Mouse (Mus musculus) neural tube, embryonic 11.5 days (tissue): Measurements from ENCODE around the gene Hoxa13. TPM values are rescaled to one million over a fixed set of nuclear protein-coding genes. Genes with fewer than 3 reads are reported as not detected.

Experiments used
- ATAC-seq: fragments of 200-750 bp; cut with Nextera tagmentation; 2 replicates; pipeline ENCODE4 v1.8.0; 2017; ENCODE audit warnings: moderate number of reproducible peaks, mild to moderate bottlenecking, moderate TSS enrichment, moderate library complexity; ENCODE audit not compliant: insufficient read depth, low FRiP score, low TSS enrichment
- DNase-seq: peaks from one replicate; pipeline ENCODE4 v3.0.0-alpha.2; 2015; ENCODE audit warnings: low spot score
- H3K27ac ChIP-seq: fragments of 300-500 bp; sonication (generic); 2 replicates; pipeline ENCODE4 v1.5.1; 2014; ENCODE audit warnings: low read depth, mild to moderate bottlenecking, low read length
- H3K27me3 ChIP-seq: fragments of 300-500 bp; sonication (generic); 2 replicates; pipeline ENCODE4 v1.6.1; 2014; ENCODE audit warnings: mild to moderate bottlenecking, low read length, mixed read lengths; ENCODE audit not compliant: control insufficient read depth, insufficient read depth
- H3K36me3 ChIP-seq: fragments of 300-500 bp; sonication (generic); 2 replicates; pipeline ENCODE4 v1.6.1; 2014; ENCODE audit warnings: mild to moderate bottlenecking, low read length, moderate library complexity, mixed read lengths; ENCODE audit not compliant: control insufficient read depth, insufficient read depth
- H3K4me1 ChIP-seq: fragments of 300-500 bp; sonication (generic); 2 replicates; pipeline ENCODE4 v1.6.1; 2014; ENCODE audit warnings: low read length, mixed read lengths; ENCODE audit not compliant: control insufficient read depth, insufficient read depth
- H3K4me2 ChIP-seq: fragments of 300-500 bp; sonication (generic); 2 replicates; pipeline ENCODE4 v1.6.1; 2014; ENCODE audit warnings: low read depth, mild to moderate bottlenecking, moderate library complexity
- H3K4me3 ChIP-seq: fragments of 300-500 bp; sonication (generic); 2 replicates; pipeline ENCODE4 v1.5.1; 2014; ENCODE audit warnings: low read depth, low read length
- H3K9ac ChIP-seq: fragments of 300-500 bp; sonication (generic); 2 replicates; pipeline ENCODE4 v1.6.1; 2014; ENCODE audit warnings: mild to moderate bottlenecking, low read length
- H3K9me3 ChIP-seq: fragments of 300-500 bp; sonication (generic); 2 replicates; pipeline ENCODE4 v1.6.1; 2016; ENCODE audit warnings: low read length; ENCODE audit not compliant: control insufficient read depth
- WGBS: fragments of 180-500 bp; shearing (Covaris S2); extraction: QIAGEN DNeasy Blood & Tissue Kit; methylation state at CpG from one replicate; pipeline ENCODE4 v1.1.7; 2014; 5-methylcytosine and 5-hydroxymethylcytosine counted together
- polyA plus RNA-seq: library from polyadenylated mRNA; unstranded; fragments of >200 nt; fragmentation: Nextera tagmentation; extraction: Ambion mirVana; gene quantifications from 2 replicates; pipeline ENCODE4 v1.2.1, GENCODE M21; 2014

Hoxa13 gene
- polyA plus RNA-seq, 1 experiment from 2014 or later = 0.11 TPM

DNA sequence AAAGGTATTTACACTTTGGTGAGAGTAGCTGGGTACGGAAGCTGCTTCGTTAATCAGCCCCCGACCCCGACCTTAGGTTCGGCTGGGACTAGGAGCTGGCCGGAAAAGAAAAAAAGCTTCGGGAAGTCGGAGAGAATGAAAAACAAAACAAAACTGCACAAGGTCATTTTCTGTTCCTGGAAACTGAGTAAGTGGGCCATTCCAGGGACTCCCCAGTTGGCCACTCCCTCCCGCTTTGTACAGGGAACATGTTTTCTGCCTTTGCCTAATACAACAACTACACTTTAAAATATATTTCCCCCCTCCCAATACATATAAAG, 5.9 kb upstream of the Hoxa13 start:
- Histone ChIP-seq H3K9ac (no peak overlapping the region), H3K4me2 (no peak overlapping the region), H3K9me3 (no peaks in the 10 kb centered on the region), H3K27me3 (peaks cover 97% of the 10 kb centered on the region), H3K27ac (no peak overlapping the region), H3K4me3 (no peak overlapping the region), H3K4me1 (no peaks in the 10 kb centered on the region), H3K36me3 (no peaks in the 10 kb centered on the region)
- under 1% methylated on average over 9 of the region's 9 CpGs for WGBS
- ATAC-seq (no peak), DNase-seq (no peak)

DNA sequence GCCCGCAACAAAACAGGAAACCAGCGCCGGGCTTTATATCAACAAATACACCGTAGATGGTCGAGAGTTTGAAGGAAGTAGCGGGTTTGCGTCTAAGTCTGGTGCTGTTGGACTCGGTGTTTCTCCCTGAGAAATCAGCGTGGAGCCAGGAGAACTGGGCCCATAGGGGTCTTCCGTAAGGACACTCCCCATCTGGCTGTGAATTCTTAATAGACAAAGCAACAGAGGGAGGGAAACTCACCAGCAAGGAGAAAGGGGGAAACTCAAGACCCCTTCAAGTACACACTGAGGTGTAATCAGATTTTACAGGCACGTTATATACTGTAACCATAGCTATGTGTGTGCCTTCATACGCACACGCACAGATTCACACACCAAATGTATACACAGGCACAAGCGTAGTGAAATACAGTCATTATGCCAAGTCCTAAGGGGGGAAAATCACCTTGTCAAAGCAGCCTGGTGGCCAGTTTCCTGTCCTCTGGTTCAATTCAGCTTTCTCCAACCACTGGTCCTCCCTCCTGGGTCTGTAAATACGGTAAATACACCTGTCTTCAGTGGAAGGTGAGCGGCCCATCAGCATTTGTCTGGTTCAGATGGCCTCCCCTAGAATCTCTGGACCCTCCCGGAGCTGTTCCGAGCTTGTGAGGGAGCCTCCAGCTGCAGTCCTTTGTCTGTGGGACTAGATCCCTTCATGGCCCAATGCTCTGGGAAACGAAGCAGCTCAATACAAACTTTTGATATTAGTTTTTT, 5.4 kb upstream of the Hoxa13 start:
- H3K4me3 ChIP-seq = no peak overlapping the region
- no peaks in the 10 kb centered on the region for H3K36me3 ChIP-seq
- H3K9me3 ChIP-seq = no peaks in the 10 kb centered on the region
- H3K27ac ChIP-seq = no peak overlapping the region
- H3K27me3 ChIP-seq = peaks cover 97% of the 10 kb centered on the region
- DNase-seq (peak; percentile 58), ATAC-seq (no peak)
- no peaks in the 10 kb centered on the region for H3K4me1 ChIP-seq
- no peak overlapping the region for H3K4me2 ChIP-seq
- 1% methylated on average over 19 of the region's 19 CpGs for WGBS
- H3K9ac ChIP-seq = no peak overlapping the region

DNA sequence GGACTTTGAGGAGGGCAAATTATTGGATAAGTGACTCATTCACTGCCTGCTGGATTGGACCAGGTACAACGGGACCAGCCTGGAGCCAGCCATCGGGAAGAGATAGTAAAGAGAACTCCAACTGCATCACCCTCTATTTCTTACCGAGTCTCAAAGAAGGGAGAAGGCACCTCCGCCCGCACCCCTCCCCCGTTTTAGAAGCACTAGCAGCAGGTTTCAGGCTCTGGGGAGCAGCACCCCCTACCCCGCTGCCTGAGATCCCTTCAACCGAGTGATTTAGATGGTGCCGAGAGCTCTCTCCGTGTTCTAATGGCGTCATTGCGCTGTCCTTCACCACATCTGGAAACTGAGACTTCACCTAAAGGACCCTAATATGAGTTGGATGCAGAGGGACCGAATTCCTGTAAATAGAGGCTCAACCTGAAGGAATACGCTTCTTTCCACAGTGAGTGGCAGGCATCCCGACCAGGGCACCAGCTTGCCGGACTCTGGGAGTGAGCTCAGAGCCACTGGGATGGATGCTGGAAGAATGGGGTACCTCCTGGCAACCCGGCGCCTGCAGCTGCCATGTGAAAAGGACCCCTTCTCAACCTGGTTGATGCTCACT, 4.7 kb upstream of the Hoxa13 start:
- H3K27ac ChIP-seq = no peak overlapping the region
- H3K4me2 ChIP-seq = no peak overlapping the region
- H3K9ac ChIP-seq = no peak overlapping the region
- peaks cover 97% of the 10 kb centered on the region for H3K27me3 ChIP-seq
- no peaks in the 10 kb centered on the region for H3K9me3 ChIP-seq
- H3K36me3 ChIP-seq = no peaks in the 10 kb centered on the region
- H3K4me3 ChIP-seq = no peak overlapping the region
- ATAC-seq (no peak), DNase-seq (peak; percentile 24)
- WGBS = under 1% methylated on average over 18 of the region's 18 CpGs
- H3K4me1 ChIP-seq = peaks cover 6% of the 10 kb centered on the region

DNA sequence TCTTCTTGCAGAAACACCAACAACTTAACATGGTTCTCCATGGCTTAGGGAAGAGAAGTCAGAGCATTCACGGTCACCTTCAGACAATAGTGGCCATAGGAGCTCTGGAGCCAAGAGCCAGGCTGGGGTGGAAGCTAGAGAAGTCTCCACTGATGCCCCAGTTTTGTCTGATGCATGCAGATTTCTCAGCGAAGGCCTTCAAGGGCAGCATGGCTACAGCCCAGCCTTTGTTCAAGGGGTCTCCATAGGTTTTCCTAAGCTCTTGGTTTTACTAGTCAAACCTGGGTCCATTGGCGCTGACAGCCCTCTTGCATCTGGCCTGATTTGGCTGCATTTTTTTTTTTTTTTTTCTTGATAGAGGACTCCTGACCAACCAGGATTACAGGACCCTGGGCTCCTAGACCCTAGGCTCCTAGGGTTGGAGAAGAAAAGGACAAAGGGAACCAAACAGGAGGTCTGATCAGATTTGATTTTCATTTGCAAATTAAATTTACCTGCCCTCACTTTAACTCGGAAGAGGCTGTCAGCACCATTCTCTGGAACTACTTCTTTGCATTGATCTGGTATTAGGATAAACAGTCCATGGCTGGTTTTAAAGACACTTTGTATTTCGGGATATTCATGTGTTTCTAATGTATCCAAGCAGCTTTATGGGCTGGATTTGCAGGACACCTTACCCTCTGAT, 3.6 kb upstream of the Hoxa13 start:
- Histone ChIP-seq H3K9me3 (no peaks in the 10 kb centered on the region), H3K27me3 (peaks cover 95% of the 10 kb centered on the region), H3K4me1 (peaks cover 8% of the 10 kb centered on the region), H3K4me2 (no peak overlapping the region), H3K36me3 (no peaks in the 10 kb centered on the region), H3K4me3 (no peak overlapping the region), H3K27ac (no peak overlapping the region), H3K9ac (no peak overlapping the region)
- DNase-seq (peak; percentile 42), ATAC-seq (no peak)
- WGBS = 3% methylated on average over 5 of the region's 5 CpGs

DNA sequence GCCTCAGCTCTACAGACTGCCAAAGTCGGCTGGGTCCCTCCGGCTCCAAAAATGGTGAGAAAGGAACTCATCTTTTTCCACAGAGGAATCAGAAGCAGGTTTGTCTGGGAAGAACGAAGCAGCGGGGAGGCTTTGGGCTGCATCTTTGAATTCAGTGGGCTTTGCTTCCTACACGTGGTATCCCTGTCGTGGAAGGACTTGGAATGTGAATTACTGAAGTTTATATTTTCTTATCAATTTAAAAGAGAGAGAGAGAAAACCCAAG, 2.6 kb upstream of the Hoxa13 start:
- ATAC-seq (no peak), DNase-seq (no peak)
- WGBS = 1% methylated on average over 6 of the region's 6 CpGs
- Histone ChIP-seq H3K36me3 (no peaks in the 10 kb centered on the region), H3K4me3 (no peak overlapping the region), H3K4me2 (no peak overlapping the region), H3K9ac (no peak overlapping the region), H3K9me3 (no peaks in the 10 kb centered on the region), H3K27me3 (peaks cover 95% of the 10 kb centered on the region), H3K27ac (no peak overlapping the region), H3K4me1 (peaks cover 8% of the 10 kb centered on the region)

DNA sequence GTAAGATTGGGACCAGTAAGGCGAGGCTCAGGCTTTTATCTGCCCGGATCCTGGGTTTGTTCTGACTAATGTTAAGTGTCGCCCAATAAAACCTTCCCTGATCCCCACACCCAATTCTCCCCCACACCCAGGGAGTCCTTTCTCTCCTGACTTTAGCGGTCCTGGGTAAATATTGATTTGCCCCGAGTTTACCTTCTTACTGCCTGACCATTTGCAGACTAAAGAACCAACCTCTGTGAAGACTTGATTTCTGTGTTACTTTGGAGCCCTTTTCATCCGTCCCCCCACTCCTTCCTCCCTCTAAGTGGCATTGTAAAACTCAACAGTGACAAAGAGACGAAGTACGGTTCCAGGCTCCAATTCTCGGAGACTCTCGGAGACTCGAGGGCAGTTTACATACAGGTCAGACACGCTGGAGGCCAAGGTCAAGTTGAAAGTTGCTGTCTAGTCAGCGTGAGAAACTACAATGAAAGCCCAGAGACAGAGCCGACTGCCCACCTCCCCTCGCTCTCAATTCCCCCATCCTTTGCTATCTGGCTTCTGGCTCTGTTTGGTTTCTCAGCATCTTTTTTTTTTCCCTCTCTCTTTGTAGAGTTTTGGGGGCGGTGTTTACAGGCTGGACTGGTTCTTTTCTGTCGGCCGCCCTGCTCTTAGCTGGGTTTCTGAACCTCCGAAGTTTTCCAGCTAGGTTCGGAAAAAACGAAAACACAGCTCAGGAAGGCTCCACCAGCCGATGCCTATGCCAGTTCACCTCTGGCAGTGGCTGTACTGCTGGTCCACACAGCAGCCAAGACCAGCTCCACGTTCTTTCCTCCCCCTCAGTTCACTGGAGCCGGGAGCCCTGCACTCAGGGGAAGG, 2.0 kb upstream of the Hoxa13 start:
- H3K9me3 ChIP-seq = no peaks in the 10 kb centered on the region
- peaks cover 93% of the 10 kb centered on the region for H3K27me3 ChIP-seq
- no peaks in the 10 kb centered on the region for H3K36me3 ChIP-seq
- H3K4me1 ChIP-seq = peaks cover 8% of the 10 kb centered on the region
- no peak overlapping the region for H3K27ac ChIP-seq
- DNase-seq = peak; percentile 63
- no peak overlapping the region for H3K4me3 ChIP-seq
- ATAC-seq = no peak
- WGBS = 1% methylated on average over 24 of the region's 24 CpGs
- no peak overlapping the region for H3K4me2 ChIP-seq
- H3K9ac ChIP-seq = no peak overlapping the region

DNA sequence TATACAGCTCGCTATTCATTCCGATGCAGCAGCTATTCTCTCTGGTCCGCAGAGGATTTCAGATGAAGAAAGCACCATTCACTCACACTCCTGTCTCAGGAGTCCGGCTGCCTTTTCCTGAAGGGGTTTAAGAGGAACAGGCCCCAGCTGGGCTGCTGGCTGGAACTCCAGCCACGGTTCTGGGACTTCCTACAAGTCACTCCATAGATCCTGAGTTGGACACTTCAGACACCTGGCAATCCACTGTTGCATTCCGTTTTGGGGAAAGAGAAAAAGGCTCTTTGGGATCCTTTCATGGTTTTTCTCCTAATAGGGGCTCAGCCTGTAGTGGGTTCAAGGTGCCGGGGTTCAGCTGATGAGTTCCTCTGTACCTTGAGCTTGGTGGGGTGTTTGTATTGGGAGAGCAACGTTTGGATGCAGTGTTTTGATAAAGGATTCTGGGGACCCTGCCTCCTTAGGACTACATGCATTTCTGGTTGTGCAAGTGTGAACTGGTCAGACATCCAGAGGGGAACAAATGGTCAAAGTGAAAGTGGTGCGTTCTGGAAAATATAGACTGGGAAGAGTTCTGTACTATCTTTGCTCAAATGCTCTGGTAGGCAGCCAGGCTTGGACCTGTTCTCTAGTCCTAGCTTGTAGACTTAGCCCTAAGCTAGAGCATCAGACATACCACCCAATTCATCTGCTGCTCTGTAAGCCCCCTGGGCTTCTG, 1.2 kb upstream of the Hoxa13 start:
- no peak overlapping the region for H3K27ac ChIP-seq
- peak; percentile 53 for DNase-seq
- under 1% methylated on average over 9 of the region's 9 CpGs for WGBS

DNA sequence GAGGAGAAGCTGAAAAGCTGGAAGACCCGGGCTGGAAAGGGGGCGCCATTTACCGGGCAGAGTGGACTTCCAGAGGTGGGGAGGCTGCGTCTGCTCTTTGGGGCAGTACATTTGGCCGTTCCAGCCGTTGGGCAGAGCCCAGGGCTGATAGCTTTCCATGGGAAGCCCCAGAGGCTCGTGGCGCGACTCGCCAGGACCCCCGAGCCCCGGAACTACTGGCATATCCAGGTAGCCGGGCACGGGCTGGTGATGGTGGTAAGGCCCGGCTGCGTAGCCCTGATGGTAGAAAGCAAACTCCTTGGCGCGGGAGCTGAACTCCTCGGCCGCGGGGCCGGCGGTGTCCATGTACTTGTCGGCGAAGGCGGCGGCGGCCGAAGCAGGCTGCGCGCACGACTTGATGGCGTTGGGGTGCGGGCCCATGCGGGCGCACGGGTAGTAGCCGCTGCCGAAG, 844 bp downstream of the Hoxa13 start:
- no peak overlapping the region for H3K9ac ChIP-seq
- peak overlapping the region; percentile 48 for H3K4me2 ChIP-seq
- no peak overlapping the region for H3K27ac ChIP-seq
- DNase-seq = peak; percentile 56
- 0% methylated on average over 39 of the region's 39 CpGs for WGBS
- H3K4me3 ChIP-seq = peak overlapping the region; percentile 26
- ATAC-seq = no peak
- no peaks in the 10 kb centered on the region for H3K9me3 ChIP-seq
- peaks cover 92% of the 10 kb centered on the region for H3K27me3 ChIP-seq
- no peaks in the 10 kb centered on the region for H3K36me3 ChIP-seq
- H3K4me1 ChIP-seq = peaks cover 8% of the 10 kb centered on the region

More for the DNA sequence above, 1.2 kb upstream of the Hoxa13 start:
- Histone ChIP-seq H3K9ac (no peak overlapping the region), H3K4me2 (no peak overlapping the region), H3K27me3 (peaks cover 95% of the 10 kb centered on the region), H3K4me3 (no peak overlapping the region), H3K9me3 (no peaks in the 10 kb centered on the region), H3K36me3 (no peaks in the 10 kb centered on the region), H3K4me1 (peaks cover 8% of the 10 kb centered on the region)
- ATAC-seq = no peak
